Mouse (Mus musculus): ENCODE results near the gene Exoc8.

Exoc8 gene

GRCm38 (mm10) chr8:124845131-124845530 is 52.4 kb downstream of the Exoc8 start:
- DNase-seq = no peak

Measured in kidney, adult 18-20 months (tissue).